Mouse (Mus musculus): ENCODE results near the gene Uroc1.

DNA sequence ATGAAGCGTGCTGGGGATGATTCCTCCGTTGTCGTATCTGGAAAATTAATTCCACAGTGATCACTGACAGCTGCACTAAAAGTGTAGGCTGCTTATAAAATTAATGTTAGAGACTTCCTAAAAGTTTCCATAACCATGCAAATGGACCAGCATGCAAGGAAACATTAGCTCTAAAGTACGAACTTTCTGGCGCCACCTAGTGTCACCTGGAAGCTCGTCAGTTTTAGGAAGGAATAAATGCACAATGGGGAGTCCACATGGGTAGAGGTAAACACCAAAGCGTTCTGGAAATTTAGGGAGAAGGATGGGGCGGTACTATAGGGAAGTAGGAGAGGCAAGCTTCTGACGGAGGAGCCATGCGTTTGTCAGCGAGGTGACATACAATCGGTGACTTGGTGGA, 44.8 kb upstream of the Uroc1 start:
- TF ChIP-seq CTCF (IDR thresholded peaks at IDR 0.05; ENCODE audit: borderline replicate concordance, insufficient read depth, low read length) (no peak), POLR2A (IDR thresholded peaks at IDR 0.05; ENCODE audit: low read depth, low read length) (no peak)
